Mouse (Mus musculus) G1E (cell line): ENCODE results near the gene Fgf6.

ENCODE experiments used
- CTCF ChIP-seq: IDR thresholded peaks from 2 replicates; pipeline ENCODE4 v1.5.1; 2012; ENCODE audit warnings: low read depth, low read length, inconsistent platforms, mixed read lengths
- TAL1 ChIP-seq: conservative IDR thresholded peaks from 2 replicates; pipeline ENCODE4 v1.6.1; 2012; ENCODE audit warnings: low read depth, low read length, inconsistent platforms, mixed read lengths

DNA sequence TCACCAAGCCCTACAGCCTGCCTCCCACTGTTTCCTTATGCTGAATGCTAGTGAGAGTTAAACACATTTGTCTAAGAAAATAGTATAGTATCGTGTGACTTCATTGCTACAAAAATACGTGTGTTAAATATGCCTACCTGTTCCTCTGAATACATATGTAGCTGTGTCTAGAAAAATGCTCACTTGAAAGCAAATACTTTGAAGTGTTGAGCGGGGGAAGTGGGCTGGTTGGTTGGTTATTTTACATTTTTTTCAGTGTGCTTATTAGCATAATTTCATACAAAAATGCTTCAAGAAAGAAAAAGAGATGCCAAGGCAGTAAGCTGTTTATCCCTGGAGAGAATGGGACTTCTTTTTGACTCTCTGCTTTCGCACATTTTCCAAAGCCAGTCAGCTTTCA is 44.6 kb downstream of the Fgf6 start:
- no peak for TF ChIP-seq CTCF
- no peak for TF ChIP-seq TAL1
